Mouse (Mus musculus) 3T3-L1 (cell line): ENCODE results near the gene Strbp.

Experiments used
- DNase-seq: peaks from one replicate; pipeline ENCODE4 v3.0.0-alpha.2; 2015; ENCODE audit warnings: low read depth, low spot score

The Strbp gene

DNA sequence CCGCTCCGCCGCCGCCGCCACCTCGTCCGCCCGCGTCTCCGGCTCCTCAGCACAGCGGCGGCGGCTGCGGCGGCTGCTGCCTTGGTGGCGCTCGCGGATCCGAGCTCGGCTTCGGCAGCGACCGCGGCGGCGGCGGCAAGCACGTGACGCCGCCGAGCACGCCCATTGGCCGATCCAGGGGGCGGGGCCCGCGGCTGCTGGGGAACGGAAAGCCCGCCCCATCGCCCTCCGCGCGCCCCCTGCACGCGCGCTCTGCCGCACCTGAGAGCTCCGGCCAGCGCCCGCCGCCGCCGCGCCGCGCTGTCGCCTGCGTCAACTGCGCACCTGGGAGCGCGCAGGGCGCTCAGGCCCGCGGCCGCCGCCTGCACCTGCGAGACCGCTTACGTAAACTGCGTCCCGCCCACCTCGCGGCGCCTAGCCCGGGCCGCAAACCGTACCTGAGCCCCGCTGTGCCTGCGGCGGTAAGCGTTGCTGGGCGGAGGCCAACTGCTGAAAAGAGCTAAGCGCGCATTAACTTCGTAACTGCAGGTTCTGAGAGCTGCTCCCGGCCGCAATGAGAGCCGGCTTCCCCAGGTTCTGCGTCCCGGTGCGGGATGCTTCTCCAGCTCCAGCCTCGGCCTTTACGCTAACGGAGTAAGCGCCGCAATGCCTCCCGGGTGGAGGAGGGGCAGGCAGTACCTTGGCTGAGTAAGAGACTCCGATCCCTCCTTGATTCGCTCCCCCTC, at the start of gene Strbp:
Gene Strbp, minus strand, starts transcription at position 630 of the 725 bp plus-strand sequence.
- peak; percentile 76 for DNase-seq

DNA sequence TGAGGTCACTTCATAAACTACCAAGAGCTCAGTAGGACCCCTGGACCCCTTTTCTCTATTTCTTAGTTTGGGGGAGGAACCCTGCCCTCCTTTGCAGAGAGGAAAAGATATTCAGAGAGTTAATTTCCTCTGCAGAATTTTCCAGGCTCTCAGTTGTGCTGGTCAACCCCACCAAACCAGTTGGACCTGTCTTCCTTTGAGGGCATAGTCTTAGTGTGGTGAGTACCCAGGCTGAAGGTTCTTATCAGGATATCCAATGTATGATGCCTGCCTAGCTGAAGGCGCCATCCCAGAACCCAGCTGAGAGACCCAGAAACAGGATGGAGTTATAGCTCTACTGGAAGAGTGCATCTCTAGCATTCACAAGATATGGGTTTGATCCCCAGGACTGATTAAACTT, 47.5 kb upstream of the Strbp start:
- DNase-seq, result no peak

DNA sequence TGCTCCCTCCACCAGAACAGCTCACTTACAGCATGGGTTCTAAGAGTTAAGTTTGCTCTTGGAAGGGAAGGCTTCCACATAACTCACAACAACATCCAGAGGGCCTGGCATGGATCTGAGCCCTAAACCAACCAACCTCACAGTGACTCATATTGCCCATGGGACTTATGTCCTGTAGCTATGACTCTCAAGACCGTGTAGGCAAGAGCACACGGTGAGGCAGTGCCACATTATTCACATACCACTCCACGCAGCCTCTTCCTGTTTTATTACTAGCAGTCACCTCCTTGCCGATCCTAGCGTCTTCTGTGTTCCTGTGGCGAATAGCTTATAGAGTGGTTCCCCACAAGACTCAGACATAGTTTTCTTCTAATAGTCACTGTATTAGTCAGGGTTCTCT, 45.7 kb upstream of the Strbp start:
- DNase-seq, result no peak

DNA sequence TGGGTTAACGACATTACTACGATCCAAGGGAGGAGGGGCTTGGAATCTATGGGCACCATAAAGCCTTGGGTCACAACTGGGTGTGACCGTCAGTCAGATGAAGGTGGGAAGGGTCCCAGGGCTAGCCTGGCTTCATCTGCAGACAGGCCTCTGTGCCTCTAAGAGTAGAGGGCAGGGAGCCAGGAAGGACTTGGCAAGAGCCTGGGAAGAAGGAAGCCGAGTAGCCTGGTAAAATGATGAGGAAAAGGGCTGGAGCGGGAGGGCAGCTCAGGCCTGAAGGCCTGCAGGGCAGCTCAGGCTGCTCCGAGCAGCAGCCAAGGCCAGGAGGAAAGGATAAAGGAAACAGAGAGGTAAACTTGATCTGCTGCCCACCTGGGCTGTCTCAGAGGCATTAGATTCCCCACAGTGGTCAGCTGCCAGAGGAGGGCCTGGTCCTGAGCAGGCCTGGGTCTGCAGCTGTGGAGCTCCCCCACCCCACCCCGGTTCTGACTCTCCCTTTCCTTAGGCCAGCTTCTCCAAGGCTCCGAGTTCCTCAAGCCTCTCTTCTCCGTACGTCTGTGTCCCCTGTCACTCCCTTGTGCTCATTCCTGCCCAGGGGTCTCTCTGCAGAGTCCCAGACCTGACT, 44.9 kb upstream of the Strbp start:
- peak; percentile 23 for DNase-seq

DNA sequence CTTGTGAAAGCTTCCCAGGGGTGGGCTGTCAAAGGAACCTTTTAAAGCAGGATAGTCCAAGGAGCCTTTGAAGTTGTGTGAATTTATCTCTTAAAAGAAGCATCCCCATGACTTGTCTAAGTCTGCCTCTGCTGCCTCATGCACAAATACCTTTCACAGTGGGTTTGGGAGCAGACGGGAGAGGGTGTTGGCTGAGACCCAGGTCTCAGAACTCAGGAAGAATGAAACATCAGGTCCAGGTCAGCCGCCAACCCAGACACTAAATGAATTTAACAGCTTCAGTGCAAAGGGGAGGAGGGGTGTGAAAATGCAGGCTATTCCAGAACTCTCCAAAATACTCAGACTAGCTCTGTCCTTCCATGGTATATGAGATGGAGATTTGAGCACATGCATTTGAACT, 44.2 kb upstream of the Strbp start:
- DNase-seq, result no peak

- no peak for DNase-seq
Measured at GRCm38 (mm10) chr2:37746293-37747049, 42.8 kb upstream of the Strbp start.

DNA sequence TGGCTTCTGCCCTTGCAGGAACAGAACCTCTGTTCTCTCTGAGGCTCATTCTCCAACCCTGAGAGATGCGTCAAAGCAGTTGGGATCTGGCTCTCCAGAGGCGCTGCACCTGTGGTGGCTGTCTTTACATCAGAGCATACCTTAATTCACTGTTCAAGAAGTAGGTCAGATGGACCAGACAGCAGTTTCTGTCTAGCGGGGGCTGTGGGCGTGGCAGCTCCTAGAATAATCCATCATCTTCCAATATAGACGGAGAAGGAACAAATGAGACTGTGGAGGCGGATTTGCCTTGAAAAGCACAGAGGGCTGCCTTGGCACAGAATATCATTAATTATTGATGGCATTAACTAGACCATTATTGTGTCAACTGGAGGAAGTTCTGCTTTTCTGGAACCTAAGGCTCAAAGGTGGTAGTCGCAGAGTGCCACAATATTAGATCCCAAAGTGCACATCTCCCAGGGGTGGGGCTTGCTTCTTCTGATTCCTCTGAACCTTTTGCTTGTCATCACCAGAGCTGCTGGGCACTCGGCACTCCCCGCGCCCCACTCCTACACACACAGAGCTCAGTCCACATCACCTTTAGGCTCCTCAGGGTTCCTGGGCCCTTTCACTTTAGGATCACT, 41.2 kb upstream of the Strbp start:
- DNase-seq, result no peak

DNA sequence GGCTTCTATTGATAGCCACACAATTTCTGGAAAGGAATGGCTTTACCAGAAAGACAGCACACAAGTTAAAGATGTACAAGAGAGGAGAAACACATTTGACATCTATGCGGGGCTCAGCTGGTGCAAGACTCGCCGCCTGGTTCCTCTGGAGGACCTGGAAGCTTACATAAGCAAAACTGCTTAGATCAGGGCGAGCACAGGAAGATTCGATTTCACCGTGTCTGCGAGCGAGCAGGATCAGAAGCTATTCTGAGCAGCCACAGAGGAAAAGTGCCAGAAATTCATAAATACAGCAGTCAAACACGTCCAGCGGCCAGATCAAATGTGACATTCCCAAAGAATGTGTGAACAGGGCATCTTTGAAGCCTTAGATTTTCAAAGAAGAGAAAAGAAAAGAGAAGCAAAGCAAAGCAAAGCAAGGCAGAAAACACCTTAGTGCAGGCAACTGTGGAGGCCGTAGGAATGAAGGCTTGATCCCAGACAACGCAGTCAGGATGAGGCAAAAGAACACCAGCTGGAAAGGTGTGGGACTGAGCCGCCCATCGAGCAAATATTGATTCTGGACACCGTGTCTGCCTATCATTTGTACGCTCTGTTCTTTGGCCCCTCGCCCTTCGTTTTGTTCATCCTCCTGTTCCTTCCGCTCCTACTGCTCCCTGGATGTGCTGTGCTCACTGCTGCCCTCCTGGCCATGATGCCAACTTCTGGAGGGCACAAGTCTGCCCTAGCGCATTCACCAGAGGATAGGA, 38.3 kb upstream of the Strbp start:
- DNase-seq, result no peak

DNA sequence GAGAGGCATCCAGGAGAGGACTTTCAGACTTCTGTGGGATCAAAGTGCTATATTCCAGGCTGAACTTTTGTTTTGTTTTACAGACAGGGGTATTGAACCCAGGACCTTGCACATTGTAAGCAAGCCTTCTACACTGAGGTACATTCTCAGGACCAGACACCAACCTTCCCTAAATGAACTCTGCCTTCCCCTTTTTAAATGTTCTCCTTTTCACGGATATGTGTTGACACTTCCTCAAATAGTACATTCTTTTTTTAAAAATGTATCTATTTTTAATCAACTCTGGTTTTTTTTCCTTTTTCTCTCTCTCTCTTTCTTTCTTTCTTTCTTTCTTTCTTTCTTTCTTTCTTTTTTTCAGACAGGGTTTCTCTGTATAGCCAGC, 32.1 kb upstream of the Strbp start:
- no peak for DNase-seq

- no peak for DNase-seq
Measured at GRCm38 (mm10) chr2:37734979-37735806, 31.5 kb upstream of the Strbp start.

DNA sequence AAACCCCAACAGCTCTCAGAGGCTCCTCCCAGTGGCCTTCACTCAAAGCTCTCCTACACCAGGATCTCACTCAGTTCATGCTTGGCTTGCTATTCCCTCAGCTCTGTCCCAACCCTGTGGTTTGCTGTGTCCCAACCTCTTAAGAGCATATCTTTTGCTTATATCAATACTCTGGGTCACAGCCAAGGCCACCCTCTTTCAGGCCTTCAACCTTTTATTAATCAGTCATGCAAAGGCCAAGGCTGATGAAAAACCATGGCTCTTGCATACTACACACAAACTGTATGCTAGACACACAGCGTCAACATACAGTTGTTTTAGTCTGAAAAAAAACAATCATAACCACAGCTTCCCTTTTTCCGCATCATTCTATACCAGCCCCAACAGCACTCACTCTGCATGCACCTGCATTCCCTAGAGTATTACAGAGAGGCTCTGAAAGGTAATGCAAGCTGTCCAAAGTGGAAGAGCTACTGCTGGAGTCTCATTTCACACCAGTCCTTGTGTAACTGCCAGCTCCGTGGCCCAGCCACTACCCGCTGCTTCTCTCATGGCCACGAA, 27.7 kb upstream of the Strbp start:
- no peak for DNase-seq

- peak; percentile 25 for DNase-seq
Measured at GRCm38 (mm10) chr2:37724231-37724630, 20.6 kb upstream of the Strbp start.

GRCm38 (mm10) chr2:37723501-37724090, 19.9 kb upstream of the Strbp start:
- DNase-seq, result no peak

- no peak for DNase-seq
Measured at GRCm38 (mm10) chr2:37722674-37723465, 19.2 kb upstream of the Strbp start.

DNA sequence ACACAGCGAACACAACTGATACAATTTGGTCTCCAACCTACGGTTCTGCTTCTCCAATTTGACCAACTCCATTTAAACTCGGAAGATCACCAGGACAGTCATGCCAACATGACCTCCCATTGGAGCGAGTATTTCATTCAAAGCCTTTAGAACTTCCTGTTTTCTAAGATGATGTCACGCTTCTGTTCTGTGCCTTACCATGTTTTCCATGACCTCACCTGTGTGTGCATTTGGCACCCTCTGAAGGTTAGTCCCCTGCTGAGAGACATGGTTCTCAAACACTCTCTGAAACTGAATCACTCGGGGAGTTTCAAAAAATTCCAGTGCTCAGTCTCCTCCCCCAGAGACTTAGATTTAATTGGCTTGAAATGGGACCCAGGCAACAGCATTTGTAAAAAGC, 12.6 kb upstream of the Strbp start:
- no peak for DNase-seq

- no peak for DNase-seq
Measured at GRCm38 (mm10) chr2:37715364-37715763, 11.7 kb upstream of the Strbp start.

- no peak for DNase-seq
Measured at GRCm38 (mm10) chr2:37713100-37713499, 9.4 kb upstream of the Strbp start.

GRCm38 (mm10) chr2:37708835-37709234, 5.2 kb upstream of the Strbp start:
- no peak for DNase-seq

DNA sequence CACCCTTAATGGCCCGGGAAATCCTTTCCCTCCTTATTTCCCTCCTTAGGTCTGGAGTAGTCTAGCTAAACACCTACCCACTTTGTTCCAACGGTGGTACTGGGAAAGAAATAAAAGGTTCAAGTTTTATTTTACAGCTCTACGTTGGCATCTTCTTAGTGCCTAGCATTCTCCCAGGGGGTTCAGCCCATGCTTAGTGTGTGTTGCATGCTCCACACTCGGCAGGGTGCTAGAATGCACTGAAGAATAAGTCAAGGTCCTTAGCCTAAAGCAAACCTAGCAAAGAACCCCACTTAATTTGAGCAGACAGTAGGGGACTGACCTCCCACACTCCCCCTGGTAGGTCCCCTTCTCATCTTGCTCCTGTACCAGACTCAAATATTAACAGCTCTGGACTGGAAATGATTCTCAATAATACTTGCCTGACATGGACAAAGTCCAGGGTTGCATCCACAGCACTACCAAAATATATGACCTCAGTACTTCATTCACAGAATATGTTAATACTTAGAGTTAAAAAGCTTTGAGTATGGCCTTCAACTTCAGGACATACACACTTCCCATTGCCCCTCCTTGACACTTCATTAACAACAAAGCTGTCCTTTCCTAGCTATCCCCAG, 592 bp upstream of the Strbp start:
- DNase-seq, result no peak
